Mouse (Mus musculus) cerebellum, adult 18-20 months (tissue): ENCODE measurements around the gene Oxa1l.

Experiments
- DNase-seq, 2 experiments: peaks; one replicate each; pipeline ENCODE4 v3.0.0; 2021

The Oxa1l gene

GRCm38 (mm10) chr14:54412000-54412576 is 51.5 kb downstream of the Oxa1l start:
- DNase-seq = no peak

GRCm38 (mm10) chr14:54412629-54413170 is 52.1 kb downstream of the Oxa1l start:
- peak; percentile 33 to 40 for DNase-seq

- DNase-seq = no peak
These were observed 53.5 kb downstream of the Oxa1l start for GRCm38 (mm10) chr14:54413877-54414700.

- DNase-seq = no peak
These were observed 54.8 kb downstream of the Oxa1l start for GRCm38 (mm10) chr14:54415241-54416020.

- no peak for DNase-seq
These were observed 55.7 kb downstream of the Oxa1l start for GRCm38 (mm10) chr14:54416229-54416775.

GRCm38 (mm10) chr14:54416830-54417229 is 56.2 kb downstream of the Oxa1l start:
- DNase-seq = no peak

- DNase-seq = no peak
These were observed 57.0 kb downstream of the Oxa1l start, which contains the start of gene Slc7a7 for GRCm38 (mm10) chr14:54417623-54418081. Gene Slc7a7, minus strand, starts transcription at chr14:54417780.
